Mouse (Mus musculus): Measurements from ENCODE around the gene Gsg1l.

The Gsg1l gene

DNA sequence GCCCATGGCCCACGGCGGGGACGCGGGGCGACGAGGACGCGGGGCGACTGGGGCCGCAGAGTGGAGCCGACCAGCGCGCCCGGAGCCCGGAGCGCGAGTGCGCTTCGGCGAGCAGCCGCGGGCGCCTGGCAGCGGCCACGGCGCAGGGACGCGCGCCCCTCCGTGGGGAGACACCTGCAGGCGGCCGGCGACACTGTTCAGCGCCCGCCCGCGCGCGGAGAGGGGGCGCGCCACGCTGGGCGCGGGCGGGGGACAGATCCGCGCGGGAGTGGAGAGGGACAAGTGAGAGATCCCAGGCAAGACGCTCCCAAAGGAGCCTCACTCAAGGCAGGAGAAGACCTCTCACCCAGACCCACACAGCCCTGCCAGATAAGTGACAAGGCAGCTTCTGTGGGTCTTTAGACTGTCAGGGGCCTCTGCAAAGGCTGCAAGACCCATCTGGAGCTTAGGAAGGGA is at the start of gene Gsg1l:
Gene Gsg1l, minus strand, starts transcription at position 126 of the 456 bp plus-strand sequence.
- no peak for DNase-seq

DNA sequence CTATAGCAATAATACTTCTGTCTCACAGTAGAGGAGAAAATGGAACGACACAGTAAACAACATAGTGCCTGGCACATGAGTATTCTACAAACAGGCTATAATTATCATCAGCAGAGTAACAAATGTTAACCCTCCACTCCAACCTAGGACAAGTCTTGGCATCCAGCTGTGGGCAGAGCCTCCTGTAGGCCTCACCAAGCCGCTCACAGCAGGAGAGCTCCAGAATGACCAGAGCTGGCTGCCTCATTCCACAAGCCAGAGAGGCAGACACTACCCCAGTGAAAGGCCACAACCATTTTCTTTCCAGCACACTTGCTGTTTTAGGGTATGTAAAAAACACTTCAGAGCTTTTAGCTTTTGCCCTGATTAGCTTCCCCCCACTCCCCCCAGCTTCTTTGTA is 45.5 kb upstream of the Gsg1l start:
- no peak for DNase-seq

DNA sequence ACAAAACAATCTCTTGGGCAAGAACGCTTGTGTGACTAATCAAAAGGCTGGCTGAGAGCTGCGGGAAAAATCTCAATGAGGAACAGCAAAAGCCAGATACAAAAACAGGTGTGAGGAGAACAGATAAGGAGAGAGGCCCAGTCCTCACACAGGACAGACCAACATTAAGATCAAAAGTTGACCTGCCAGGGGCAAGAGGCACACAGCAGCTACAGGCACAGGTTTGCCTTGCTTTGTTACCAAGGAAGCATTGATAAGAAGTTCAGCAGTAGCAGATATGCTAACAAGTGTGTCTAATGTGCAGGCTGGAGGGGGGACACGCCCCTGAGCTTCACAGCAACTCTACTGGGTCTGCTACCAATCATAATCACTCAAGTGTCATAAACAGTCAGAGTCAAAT is 44.3 kb upstream of the Gsg1l start:
- no peak for DNase-seq

DNA sequence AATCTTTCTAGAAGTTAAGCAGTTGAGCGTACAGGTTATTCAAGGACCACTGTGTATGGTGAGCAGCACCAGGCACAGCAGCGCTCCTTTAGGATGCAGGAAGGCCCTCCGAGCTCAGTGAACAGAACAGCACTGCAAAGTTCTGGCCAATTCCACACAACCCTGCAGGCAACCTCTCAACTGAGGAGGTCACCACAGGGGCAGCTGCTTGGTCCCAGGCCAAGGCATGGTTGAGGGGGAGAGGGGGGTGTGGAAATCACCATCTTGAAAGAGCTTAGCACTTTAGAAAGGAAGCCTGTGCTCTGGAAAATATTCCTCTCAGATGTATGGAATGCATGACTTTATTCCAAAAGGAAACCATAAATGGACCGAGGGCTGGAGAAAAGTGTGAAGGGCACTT is 39.3 kb upstream of the Gsg1l start:
- DNase-seq = no peak

DNA sequence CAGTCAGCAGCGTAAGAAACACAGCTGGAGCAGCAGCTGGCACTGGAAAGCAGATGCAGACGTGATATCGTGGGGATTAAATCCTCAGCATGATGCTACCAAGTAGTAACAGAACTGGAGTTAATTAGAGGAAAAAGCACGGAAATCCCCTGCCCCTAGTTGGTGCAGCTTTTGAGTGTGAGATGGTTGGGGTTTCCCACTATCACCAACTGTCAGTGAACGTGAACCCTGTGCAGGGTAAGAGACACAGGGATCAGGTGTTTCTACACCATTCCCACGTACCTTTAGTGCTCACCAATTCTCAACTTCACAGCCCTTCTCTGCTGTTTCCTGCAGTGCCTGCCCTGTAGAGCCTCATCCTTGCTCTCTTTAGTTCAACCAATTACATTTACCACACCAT is 37.6 kb upstream of the Gsg1l start:
- DNase-seq = no peak

DNA sequence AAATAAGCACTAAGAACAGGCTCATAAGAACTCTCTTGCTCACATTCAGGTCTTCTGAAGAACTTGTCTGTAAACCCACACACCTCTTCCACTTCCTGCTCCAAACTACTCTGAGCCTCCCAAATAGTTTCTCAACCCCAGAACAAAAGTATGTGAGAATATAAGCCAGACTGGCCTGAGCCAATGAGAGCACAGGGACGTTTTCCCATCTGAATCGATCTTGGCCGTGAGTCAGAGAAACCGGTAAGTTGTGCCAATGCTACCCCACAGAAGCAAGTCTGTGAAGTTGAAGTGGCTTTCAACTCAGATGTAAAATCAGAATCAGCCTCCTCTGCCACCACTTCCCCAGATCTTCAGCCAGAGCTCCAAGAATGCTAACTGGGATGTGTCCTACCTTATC is 31.1 kb upstream of the Gsg1l start:
- no peak for DNase-seq

DNA sequence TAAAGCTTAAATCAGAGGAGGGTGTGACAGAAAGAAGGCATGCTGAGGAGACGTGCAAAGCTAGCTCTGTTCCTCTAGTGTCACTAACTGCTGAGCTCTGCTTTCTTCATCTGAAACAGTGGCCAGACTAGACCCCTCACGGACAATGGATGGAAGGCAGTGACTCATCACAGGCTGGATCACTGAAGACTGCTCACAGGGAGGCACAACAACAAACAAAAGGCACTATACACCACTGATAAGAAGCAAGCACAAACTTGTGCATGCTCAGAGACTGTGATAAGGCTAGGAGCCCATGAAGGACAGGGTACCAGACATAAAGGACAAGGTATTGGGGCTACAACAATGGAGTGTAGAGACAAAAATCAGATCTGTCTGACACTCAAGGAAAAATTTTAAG is 29.0 kb upstream of the Gsg1l start:
- no peak for DNase-seq

DNA sequence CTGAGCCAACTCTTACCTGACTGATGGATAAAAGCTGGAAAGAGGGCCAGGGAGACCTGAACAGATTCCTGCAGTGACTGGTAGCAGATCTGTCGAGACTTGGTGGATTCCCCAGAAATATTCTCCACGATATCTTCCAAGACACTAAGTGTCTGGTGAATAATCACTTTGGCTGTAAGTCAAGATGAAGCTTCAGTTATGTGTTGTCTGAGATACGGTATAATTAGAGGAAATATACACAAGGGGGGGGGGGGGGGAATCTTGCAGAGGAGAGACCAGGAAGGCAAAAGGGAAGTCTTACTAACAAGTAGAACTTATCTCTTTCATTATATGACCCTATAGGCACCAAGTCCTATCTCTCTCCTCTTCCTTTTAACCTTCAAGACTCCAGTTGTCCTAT is 27.7 kb upstream of the Gsg1l start:
- no peak for DNase-seq

DNA sequence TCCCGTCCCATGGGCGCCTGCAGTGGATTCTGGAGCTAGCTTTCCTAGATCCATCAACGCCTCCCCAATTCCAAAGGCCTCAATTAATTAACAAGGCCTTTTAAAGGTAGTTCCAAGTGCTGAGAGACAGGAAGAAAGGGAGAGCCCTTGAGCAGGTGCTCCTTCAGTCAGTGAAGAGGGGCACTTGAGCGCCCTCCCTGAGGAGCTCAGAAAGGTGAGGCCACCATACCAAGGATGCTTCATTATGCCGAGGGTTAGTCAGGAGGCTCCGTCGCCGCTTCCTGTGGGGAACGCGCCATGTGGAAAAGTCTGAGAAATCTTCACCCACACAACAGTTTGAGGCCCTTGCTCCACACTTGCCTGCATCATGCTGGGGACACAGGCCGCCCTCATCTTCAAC is 18.2 kb upstream of the Gsg1l start:
- no peak for DNase-seq

DNA sequence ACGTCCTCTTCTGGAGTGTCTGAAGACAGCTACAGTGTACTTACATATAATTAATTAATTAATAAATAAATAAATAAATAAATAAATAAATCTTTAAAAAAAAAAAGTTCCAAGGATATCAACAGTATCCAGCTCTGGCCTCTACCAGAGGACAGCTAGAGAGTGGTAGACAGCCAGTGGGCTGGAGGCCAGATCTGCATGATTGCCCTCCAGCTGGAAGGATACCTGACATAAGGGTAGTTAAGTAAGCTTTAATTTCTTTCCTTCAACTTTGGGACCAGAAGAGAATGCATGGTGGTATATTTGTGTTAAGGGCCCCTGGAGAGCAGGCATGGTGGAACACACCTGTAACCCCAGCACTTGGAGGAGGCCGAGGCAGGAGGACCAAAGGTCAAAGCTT is 17.6 kb upstream of the Gsg1l start:
- no peak for DNase-seq

DNA sequence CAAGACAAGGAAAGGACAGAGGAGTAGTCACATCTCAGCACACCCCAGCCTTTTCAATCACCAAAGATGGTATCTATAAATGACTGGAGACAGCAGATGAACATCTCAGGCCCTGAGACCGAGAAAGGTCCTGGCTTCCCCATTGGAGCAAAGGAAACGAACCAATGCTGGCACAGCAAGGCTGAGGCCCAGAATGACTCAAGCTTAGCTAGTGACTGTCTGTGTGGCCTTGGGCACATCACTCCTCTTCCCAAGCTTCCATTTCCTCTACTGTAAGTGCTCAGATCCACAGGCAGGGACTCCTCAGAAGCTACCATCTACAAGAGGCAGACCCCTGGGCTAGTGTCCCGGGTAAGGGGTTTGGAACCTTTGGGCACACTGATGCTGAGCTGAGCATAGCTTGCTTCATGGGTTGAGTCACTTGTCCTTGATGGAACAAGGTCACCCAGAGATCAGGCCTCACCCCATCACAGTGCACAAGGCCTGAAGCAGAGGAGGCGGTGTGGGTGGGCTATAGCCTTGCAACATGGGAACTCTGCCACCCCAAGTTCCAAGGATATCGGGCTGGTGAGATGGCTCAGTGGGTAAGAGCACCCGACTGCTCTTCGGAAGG is 17.1 kb upstream of the Gsg1l start:
- DNase-seq = no peak

DNA sequence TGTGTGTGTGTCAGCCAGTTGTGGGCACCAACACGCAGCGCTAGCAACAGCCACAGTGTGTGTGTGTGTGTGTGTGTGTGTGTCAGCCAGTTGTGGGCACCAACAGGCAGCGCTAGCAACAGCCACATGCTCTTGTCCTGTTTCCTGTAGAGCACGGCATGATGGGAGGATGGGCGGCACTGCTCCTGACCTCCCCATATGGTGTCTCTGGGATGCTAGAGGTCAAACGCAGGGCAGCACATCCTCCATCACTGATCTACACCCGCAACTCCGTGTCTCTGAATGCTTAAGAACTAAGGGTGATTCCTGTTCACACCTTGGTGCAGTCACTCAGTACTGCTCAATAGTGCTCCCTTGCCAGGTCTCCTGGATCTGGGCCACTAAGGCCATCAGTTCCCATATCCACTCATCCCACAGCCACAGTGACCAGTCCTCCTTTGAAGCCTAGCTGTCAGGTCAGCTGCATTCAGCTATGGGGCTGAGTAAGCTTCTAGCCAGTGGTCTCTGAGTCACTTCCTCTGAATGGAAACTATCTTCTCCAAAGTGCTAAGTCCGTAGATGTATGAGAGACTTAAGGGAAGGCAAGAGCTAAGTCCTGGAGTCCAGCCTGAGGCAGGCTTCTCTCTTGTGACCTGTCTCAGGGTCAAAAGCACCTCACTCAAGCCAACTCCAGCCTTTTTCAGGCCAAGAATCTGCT is 15.2 kb upstream of the Gsg1l start:
- no peak for DNase-seq

DNA sequence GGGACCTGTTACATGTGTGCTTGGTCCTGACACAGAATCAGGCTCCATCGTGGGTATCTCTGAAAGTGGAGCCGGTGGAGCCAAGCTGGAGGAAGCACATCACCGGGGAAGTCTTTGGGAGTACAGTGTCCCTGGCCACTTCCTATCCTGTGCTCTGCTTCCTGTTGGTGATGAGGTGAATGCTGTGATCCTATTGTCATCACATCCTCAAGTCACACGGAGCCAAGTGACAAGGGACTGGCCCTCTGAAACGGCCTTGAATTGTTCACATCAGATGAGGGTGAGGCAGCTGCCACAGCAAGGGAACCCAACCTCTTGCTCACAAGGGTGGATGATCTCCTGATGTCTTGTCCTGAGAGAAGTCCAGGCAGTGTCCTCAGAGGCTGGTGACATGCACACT is 14.4 kb upstream of the Gsg1l start:
- no peak for DNase-seq

DNA sequence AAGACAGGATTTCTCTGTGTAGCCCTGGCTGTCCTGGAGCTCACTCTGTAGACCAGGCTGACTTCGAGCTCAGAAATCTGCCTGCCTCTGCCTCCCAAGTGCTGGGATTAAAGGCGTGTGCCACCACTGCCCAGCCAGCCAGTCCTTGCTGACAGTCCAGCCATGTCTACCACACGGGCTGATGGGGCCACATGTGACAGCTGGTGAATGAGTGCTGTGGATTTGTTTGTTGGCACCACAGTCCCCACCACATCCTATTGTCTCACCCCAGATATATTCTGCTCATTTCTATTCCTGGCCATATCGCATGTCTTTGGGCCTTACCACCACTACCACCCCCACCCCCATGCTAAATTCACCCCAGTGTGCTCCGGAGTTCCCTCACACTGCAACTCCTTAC is 12.5 kb upstream of the Gsg1l start:
- no peak for DNase-seq

DNA sequence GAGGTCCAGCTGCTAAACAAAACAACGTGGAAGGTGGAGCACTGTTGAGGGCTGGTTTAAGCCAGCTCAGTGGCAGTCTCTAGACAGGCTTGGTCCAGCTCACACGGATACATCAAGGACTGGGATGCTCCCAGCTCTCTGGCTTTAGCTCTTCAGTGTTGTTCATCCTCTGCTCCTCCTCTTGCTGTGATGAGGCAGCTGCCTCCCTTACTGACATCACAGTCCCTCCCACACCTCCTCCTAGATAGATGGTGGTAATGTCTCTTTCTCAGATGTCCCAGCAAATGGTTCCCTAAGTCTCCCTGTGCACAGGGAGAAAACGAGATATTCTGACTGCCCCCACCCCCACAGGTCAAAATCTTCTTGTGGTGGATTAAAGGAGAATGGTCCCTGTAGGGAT is 11.0 kb upstream of the Gsg1l start:
- DNase-seq = no peak

DNA sequence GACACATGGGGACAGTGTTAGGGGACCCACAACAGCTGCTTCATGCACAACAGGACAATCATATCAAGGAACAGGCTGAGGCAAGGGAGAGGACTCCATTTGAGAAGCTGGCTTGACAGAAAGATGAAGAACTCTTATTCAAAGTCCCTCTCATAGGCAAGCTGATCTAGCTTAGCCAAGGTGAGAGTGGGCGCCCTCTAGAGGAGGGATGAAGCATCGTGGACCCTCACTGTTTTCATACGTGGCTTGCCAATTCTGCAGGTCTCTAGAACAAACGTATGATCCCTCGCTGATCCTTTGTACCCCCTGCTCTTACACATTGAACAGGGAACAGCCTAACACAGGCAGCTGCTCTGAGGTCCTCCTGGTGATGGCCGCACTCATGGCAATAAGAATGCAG is 7.6 kb upstream of the Gsg1l start:
- peak; percentile 46 for DNase-seq

DNA sequence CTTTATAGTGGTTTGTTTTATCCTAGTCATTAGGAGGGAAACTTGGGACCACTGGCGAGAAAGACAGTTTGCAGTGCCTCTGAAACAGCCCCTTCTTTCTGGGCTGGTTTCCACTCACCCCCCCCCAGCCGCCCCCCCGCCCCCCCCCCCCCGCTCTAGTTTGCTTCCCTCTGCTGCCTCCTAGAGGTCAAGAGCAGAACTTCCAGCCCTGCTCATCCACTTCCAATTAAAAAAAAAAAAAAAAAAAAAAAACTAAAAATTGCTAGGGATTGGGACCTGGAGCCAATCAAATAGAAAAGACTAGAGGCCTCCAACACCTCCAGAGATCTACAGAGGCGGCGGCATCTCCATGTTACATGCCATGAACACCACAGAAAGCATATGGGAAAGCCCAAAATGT is 5.9 kb upstream of the Gsg1l start:
- DNase-seq = no peak

DNA sequence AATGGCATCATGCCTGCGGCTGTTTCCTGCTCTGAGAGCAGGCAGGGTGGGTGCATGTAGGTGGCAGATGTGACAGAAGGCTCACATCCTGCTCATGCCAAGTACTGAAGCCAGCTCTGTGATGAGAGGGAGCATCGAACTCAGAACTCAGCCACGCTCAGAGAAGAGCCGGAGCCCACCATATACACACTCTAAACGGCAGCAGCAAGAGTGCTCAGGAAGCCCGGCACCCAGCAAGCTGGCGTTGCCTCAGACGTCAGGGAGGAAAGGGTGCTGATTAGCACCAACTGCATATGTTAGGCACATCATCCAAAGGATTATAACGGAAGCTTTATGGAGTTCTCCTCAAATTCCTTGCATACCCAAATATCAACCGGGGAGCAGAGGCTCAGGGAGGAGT is 5.4 kb upstream of the Gsg1l start:
- DNase-seq = no peak

DNA sequence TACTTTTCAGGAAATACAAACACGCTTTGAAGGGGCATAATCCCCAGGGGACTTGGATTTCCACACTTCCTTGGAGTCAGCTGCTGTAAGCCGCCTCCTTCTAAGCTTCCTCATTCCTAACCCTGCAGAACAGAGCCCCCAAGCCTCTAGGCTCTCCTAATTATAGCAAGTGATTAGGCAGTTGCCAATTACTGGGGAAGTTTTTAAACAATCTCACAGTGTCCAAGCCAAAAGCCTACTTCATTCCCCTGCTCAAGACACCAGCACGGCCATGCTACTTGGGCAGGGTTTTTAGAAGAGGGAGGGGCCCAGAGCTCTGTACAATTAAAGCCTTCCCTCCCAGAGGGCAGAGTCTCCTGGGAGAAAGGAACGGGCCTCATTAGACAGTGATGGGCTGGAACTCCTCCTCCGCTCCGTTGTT is 4.1 kb upstream of the Gsg1l start:
- no peak for DNase-seq

DNA sequence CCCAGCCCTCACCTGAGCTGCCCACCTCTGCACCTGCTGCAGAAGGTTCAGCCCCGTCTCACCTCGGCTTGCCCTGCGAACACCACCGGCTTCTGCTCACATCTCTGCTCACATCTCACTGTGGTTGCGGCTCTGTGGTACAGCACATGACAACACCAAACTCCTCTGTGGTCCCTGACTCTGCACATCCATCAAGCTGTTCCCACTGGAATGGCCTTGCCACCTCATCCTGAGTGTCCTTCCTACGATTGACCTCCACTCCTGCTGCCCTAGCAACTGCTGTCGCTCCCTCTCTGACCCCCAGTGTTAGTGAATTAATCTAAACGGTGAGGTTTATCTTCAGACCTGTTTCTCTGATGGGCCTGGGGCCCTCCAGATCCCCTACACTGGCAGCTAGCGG is 2.9 kb upstream of the Gsg1l start:
- no peak for DNase-seq

DNA sequence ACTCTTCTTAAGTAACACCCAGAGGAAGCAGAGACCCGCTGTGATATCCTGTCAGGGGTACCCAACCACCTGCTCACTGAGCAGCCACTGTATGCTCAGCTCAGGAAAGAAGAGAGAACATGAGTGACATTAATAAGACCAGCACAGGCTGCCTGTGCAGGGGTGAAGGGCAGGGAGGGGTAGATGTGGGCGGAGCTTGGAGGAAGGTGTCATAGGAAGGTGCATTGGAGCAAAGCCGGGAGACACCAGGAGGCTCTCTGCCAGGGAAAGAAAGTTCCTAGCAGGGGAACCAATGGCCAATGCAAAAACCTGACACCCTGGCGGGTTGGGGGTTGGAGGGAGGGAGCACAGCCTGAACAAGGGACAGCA is 1.8 kb upstream of the Gsg1l start:
- DNase-seq = no peak

DNA sequence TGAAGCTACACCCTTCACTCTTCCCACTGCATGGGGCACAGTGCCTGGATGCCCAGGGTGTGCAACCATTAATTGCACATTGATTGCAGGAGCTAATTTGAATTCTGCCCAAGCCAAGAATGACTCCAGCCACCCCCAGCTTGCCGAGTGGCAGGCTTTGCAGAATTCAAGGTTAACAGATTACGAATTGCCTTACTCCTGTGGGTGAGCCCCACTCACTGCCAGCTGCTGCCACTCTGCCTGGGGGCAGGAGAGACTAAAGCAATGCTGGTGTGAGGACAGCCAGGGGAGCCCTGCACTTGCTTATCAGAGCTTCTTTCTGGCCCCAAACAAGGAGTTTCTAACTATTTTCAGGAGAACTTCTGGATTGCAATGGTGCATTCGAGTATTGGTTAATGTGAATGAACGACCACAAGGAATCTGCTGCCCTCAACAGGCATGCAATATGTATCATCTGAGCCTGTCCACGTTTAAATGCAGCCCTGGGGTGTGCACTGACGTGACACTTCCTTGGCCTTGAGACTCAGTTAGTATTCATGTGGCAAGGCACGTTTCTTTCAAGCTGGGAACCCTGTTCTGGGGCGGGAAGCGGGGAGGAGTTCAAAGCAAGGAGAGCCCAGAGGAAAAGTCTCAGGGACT is 1.2 kb upstream of the Gsg1l start:
- no peak for DNase-seq

DNA sequence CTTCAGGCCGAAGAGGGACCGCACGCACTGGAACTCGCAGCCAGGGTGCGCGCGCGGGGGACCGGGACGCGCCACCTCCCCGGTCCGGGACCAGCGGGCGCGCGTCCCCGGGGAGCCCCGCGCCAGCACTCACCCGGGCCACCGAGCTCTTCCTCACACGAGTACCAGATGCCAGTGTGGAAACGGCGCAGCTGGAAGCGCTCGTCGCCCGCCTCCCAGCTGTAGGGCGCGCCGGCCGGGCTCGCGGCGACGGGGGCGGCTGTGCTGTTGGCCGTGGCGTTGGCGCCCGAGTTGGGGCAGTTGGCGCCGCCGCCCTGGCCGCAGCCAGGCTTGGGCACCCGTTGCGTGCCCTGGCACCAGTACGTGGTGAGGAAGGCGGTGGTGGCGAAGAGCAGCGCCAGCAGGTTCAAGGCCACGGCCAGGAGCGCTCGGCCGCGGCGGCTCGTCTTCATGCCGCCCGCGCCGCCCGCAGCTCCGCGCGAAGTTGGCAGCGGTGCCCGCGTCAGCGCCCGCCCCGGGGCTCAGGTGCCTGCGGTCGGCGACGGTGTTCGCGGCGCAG is 405 bp downstream of the Gsg1l start:
- peak; percentile 52 for DNase-seq

DNA sequence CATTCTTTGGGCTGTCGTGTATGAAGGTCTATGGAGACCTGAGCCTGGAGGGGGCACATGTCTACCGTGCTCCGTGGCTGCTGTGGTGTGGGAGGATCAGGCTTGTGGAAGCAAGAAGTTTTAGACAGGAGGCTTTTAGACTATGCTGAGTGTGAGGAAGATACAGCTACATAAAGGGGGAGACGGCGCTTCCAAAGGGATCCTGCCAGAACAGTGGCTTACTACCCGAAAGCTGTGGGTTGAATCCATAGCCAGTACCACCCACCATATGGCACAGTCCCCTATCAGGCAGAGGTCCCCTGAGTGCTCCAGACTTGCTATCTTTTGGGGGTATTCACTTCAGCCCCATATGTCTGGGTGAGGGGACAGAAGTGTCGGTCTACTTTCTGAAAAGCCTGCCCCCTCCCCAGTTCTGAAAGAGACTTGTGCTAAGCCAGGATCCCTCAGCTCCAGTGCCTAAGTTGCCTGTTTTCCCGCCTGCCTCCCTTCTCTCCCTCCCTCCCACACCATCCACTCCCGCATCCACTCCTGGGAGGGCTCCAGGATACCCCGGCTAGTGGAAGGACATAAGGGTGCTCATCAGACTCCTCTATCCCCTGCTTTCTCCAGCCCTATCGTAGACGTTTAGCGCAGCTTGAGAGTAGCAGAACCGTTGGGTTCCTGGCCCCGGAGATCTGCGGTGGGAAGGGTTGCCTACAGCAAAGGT is 1.1 kb downstream of the Gsg1l start:
- no peak for DNase-seq

All from cerebellum, adult 11-12 months (tissue).